Mouse (Mus musculus) CD4-positive, CD25-positive, alpha-beta regulatory T cell, adult 4 months (primary cell): ENCODE measurements around the gene Zfp512b. TPM values are rescaled to one million over a fixed set of nuclear protein-coding genes. Genes with fewer than 3 reads are reported as not detected.

Experiments
- ATAC-seq: one replicate; pipeline ENCODE4 v1.8.0; 2017
- polyA plus RNA-seq, 2 experiments: library from polyadenylated mRNA; unstranded; fragments of 100-300 nt; shearing (Covaris generic); gene quantifications; one replicate each; pipeline ENCODE4 v1.2.1; 2017

Zfp512b gene
- 10 to 100 TPM; 19.0 to 45.0 TPM for polyA plus RNA-seq

DNA sequence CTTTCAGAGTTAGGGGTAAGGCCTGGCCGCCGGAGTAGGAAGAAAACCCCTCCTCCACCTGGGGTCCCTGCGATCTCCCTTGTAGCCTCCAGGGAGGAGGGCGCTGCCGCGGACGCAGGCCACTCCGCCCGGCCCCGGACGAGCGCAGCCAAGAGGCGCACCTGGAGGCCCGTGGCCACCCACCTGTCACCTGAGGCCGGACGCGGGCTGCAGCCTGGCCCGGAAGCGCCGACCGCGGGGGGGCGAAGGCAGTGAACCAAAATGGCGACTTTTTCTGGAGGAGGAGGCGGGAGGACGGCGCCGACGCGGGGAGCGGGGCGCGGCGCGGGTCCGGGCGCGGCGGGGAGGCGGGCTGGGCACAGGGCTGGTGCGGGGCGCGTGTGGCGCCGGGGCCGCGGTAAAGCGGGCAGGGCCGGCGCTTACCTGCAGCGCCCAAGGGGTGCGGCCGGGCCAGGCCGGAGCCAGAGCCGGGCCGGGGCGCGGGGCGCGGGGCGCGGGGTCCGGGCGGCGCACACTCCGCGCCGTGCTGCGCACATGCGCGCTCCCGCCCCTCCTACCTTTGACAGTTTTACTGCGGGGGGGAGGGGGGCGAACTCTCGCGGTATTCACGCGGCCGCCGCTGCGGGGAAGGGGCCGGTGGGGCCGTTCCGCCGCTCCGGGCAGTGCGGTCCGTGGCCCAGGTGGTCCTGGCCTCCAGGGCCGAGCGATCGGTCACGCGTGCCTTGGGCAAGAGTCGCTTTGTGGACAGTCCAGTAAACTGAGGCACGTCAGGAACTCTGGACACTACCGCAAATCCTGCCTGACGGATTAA is at the start of gene Zfp512b:
Gene Zfp512b, minus strand, starts transcription at position 573 of the 811 bp plus-strand sequence.
- peak; percentile 60 for ATAC-seq

- ATAC-seq: no peak
Observed at GRCm38 (mm10) chr2:181635865-181636264, 43.3 kb upstream of the Zfp512b start.

DNA sequence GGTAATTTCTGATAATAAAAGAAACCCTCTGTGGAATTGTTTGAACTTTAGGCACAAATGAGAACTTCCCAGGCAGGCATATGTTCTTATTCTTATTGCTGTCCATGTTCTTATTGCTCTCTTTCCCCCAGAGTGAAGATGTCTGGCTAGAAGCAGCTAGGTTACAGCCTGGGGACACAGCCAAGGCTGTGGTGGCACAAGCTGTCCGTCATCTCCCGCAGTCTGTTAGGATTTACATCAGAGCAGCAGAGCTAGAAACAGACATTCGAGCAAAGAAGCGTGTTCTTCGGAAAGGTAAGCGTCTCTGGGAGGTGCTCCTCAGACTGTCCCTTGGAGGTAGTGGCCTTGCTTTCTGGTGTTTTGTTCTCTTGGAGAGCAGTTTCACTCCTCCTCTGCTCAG is 40.0 kb upstream of the Zfp512b start:
- ATAC-seq: no peak

DNA sequence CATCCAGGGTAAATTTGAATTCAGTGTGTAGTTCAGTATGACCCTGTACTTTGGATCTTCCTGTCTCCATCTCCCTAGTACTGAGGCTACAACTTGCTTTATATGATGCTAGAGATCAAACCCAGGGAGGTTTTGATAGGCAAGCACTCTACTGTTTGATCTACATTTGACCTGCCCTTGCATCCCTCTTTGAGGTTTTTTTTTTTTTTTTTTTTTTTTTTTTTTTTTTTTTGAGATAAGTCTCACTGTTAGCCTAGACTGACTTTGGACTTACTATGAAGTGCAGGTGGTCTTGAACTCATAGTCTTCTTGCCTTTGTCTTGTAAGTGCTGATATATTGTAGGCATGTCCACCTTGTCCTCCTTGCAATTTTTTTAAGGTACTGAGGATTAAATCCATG is 35.9 kb upstream of the Zfp512b start:
- ATAC-seq: no peak

GRCm38 (mm10) chr2:181623401-181623800 is 30.8 kb upstream of the Zfp512b start:
- ATAC-seq: no peak

DNA sequence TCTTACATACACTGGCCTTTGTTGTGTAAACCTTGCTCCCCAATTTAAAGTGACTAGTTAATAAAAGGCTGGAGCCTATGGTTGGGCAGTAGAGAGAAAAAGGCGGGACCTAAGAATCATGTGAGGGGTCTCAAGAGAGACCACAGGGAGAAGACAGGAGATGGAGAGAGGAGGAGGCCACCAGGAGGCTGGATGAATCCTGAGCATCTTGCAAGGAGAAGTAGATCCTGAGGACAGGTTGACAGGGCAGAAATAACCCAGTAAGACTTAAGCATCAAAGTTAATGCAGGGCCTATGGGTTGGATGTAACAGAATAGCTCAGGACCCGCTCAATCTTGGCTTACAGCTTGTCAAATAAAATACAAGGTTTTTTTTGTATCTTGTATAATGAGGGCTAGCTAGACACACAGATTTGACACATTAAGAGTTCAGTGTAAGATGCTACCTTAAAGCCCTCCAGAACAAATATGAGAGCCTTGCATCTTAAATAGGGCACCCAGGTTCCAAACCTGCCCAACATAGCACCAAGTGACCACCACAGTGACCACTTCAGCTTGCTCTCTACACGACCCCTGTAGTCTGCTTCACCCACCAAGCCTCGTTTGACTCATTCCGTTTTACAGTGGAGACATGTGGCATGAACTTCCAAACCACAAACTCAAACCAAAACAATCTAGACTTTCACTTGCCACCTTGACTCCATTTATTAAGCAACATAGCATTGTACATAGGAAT is 26.3 kb upstream of the Zfp512b start:
- ATAC-seq: no peak

- no peak for ATAC-seq
Observed at GRCm38 (mm10) chr2:181602367-181602766, 9.8 kb upstream of the Zfp512b start.

DNA sequence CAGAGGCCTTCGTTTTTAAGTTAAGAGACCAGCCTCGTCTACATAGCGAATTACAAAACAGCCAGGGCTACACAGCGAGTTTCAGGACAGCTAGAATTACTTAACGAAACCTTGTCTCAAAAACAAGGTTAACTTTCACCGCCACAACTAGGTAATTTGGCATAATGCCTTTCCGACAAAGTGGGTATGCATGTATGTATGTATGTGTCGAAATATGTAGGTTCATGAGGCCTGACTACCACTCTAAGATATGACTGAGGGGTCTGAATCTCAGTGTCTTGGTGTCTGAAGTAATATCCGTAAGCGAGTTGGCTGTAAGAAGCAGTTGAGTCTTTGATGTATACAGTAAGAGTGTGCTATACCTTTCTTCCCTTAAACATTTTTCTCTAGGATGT is 9.1 kb upstream of the Zfp512b start:
- no peak for ATAC-seq

GRCm38 (mm10) chr2:181600828-181601750 is 8.5 kb upstream of the Zfp512b start:
- peak; percentile 95 for ATAC-seq

GRCm38 (mm10) chr2:181600226-181600758 is 7.7 kb upstream of the Zfp512b start:
- ATAC-seq: no peak

DNA sequence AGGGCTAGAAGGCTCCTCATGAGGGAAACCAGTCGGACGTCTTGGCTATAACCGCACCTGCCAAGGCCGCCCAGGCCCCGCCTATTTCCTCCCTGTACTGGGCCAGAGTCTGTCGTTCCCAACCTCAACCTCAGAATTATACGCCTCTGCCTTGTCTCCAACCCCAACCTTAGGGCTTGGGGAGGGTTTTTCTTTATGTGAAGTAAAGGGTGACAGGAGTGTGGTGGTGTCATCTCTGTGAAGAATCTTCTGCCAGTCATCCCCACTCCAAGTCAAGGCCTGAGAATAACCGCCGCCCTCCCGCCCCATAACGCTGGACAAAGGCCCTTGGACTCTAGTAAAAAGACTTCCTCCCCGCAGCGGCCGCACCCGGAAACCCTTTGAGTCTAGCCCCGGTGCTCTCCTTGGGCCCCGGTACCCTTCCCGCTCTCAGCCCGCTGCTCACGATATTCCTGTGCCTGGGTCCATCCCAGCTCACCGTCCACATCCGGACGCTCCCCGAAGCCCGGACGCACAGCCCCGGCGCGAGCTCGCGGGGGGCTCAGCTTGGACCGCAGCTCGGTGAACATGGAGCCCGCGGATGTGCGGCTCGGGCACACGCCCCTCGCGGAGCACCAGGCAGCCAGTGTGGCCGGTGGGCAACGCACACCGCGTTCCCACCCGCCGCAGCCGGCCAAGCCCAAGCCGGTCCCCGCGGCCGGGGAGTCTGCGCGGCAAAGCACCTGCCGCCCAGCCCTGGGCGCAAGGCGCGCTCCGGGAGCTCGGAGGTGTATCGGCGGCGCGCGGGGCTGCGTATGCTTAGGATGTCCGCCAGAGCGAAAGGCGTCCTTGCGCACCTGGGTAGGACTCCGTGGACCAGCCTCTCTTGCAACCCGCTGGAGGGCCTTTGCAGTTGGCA is 6.1 kb upstream of the Zfp512b start, which contains the start of gene Samd10:
Gene Samd10, minus strand, starts transcription at position 759 of the 898 bp plus-strand sequence.
- ATAC-seq: peak; percentile 31

- no peak for ATAC-seq
Observed at GRCm38 (mm10) chr2:181597378-181598061, 4.9 kb upstream of the Zfp512b start.

- no peak for ATAC-seq
Observed at GRCm38 (mm10) chr2:181596221-181596960, 3.8 kb upstream of the Zfp512b start.

- ATAC-seq: no peak
Observed at GRCm38 (mm10) chr2:181594946-181595696, 2.5 kb upstream of the Zfp512b start.

GRCm38 (mm10) chr2:181593937-181594336 is 1.3 kb upstream of the Zfp512b start:
- no peak for ATAC-seq

DNA sequence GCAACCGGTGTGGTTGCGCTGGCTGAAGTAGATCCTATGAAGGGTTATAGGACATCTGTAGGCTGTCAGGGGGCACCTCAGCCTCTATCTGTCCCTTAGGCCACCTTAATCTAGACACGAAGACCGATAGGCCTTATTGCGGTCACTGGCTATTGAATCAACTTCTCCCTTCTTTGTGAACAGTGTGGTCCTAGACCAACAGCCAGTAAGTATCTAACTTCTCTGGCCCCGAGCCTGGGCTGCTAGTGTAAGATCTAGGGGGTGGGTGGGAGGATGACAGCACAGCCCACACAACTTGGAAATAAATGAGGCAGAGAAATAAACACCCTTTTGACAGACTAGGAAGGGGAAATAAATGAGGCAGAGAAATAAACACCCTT is 429 bp upstream of the Zfp512b start:
- ATAC-seq: peak; percentile 2

GRCm38 (mm10) chr2:181591528-181592085 is 996 bp downstream of the Zfp512b start, which contains the start of gene Prpf6:
Gene Prpf6 (plus strand): TSS chr2:181591868.
- ATAC-seq: peak; percentile 65

DNA sequence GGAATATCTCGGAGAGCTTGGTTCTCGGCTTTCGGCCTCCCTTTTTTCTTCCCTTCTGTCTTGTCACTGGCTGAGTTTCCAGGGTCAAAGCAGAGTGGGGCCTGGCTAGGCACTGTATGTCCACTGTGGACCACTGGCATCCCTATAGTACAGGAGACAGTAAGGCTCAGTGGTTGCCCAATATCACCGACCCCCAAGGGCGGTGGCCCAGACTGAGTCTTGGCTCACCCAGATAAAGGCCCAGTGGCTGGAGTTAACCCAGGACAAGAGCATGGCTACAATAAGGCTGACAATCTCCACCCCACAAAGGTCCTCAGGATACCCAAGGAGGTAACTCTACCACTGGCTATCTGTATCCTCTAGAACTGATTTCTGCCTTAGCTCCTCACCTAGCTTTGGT is 2.1 kb downstream of the Zfp512b start:
- ATAC-seq: no peak

DNA sequence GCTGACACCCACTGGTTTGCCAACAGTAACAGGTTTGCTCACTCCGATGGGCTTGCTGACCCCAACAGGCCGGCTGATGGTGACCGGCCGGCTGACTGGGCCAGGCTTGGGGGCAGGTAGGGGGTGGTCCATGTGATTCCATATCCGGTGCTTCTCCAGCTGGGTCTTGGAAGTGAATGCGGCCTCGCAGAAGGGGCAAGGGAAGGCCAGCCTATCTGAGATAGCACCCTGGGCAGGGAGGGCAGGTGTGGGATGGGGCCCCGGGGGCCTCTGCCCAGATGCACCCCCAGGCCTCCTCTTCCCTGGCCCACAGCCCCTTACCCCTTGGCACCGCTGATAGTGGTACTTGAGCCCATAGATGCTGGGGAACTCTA is 2.9 kb downstream of the Zfp512b start:
- no peak for ATAC-seq
